Mouse (Mus musculus) adrenal gland, adult 8-10 months (tissue): Measurements from ENCODE around the gene Usp48. TPM values are rescaled to one million over a fixed set of nuclear protein-coding genes. Genes with fewer than 3 reads are reported as not detected.

Experiments
- DNase-seq: peaks from one replicate; pipeline ENCODE4 v3.0.0; 2022
- total RNA-seq, 4 experiments: library from RNA; stranded (reverse); gene quantifications; 2 replicates each; pipeline ENCODE4 v1.2.4; 2022

The Usp48 gene
- total RNA-seq, 4 experiments from 2014 or later = 116 to 227 (median 148) TPM

GRCm38 (mm10) chr4:137661547-137661946 is 68.0 kb downstream of the Usp48 start:
- no peak for DNase-seq

- DNase-seq = no peak
These were observed 69.9 kb downstream of the Usp48 start for GRCm38 (mm10) chr4:137663491-137663890.

GRCm38 (mm10) chr4:137664433-137664979 is 71.0 kb downstream of the Usp48 start, which contains the start of gene Rap1gap:
Gene Rap1gap, plus strand, starts transcription at chr4:137664726.
- DNase-seq = no peak

- DNase-seq = no peak
These were observed 71.6 kb downstream of the Usp48 start for GRCm38 (mm10) chr4:137664980-137665675.

- DNase-seq = no peak
These were observed 72.2 kb downstream of the Usp48 start for GRCm38 (mm10) chr4:137665791-137666190.

GRCm38 (mm10) chr4:137666283-137666957 is 72.9 kb downstream of the Usp48 start:
- DNase-seq = no peak

- DNase-seq = no peak
These were observed 73.4 kb downstream of the Usp48 start for GRCm38 (mm10) chr4:137666958-137667345.

GRCm38 (mm10) chr4:137667747-137668146 is 74.2 kb downstream of the Usp48 start:
- no peak for DNase-seq

GRCm38 (mm10) chr4:137671711-137672500 is 78.4 kb downstream of the Usp48 start:
- no peak for DNase-seq

- no peak for DNase-seq
These were observed 82.0 kb downstream of the Usp48 start for GRCm38 (mm10) chr4:137675566-137675965.

- no peak for DNase-seq
These were observed 82.5 kb downstream of the Usp48 start for GRCm38 (mm10) chr4:137676057-137676456.

GRCm38 (mm10) chr4:137676700-137677484 is 83.3 kb downstream of the Usp48 start:
- no peak for DNase-seq

GRCm38 (mm10) chr4:137677906-137678305 is 84.4 kb downstream of the Usp48 start:
- no peak for DNase-seq

GRCm38 (mm10) chr4:137678568-137678967 is 85.0 kb downstream of the Usp48 start:
- DNase-seq = no peak

- no peak for DNase-seq
These were observed 86.5 kb downstream of the Usp48 start for GRCm38 (mm10) chr4:137679979-137680550.

GRCm38 (mm10) chr4:137680721-137681120 is 87.2 kb downstream of the Usp48 start:
- DNase-seq = no peak

GRCm38 (mm10) chr4:137681408-137682104 is 88.0 kb downstream of the Usp48 start:
- DNase-seq = no peak

GRCm38 (mm10) chr4:137682961-137683453 is 89.5 kb downstream of the Usp48 start:
- no peak for DNase-seq

- no peak for DNase-seq
These were observed 91.3 kb downstream of the Usp48 start for GRCm38 (mm10) chr4:137684830-137685343.

- DNase-seq = no peak
These were observed 92.7 kb downstream of the Usp48 start for GRCm38 (mm10) chr4:137686303-137686702.
